Mouse (Mus musculus): ENCODE measurements around the gene Ugt2a3. TPM values are rescaled to one million over a fixed set of nuclear protein-coding genes. Genes with fewer than 3 reads are reported as not detected.
"Not testable (repeated sequence)": the region's sequence is repeated elsewhere in the genome, so short reads cannot be mapped to it uniquely, and the experiment has no call there.

Gene Ugt2a3
- polyA plus RNA-seq, 1 experiment from 2014 or later = not detected

- ATAC-seq (ENCODE audit: low FRiP score) (no peak), DNase-seq (ENCODE audit: low spot score, missing footprints) (no peak)
- no peaks in the 10 kb centered on the region for H3K36me3 ChIP-seq (ENCODE audit: control insufficient read depth, insufficient read depth, low read length)
- no peak overlapping the region for H3K4me2 ChIP-seq
- WGBS = 88% methylated on average over 5 of the region's 5 CpGs
- no peaks in the 10 kb centered on the region for H3K27me3 ChIP-seq (ENCODE audit: control insufficient read depth, insufficient read depth, low read length)
- H3K4me3 ChIP-seq (ENCODE audit: low read depth, low read length) = no peak overlapping the region
- H3K4me1 ChIP-seq (ENCODE audit: control insufficient read depth, insufficient read depth, low read length) = no peaks in the 10 kb centered on the region
- H3K9ac ChIP-seq (ENCODE audit: low read length) = no peak overlapping the region
- no peaks in the 10 kb centered on the region for H3K9me3 ChIP-seq (ENCODE audit: control insufficient read depth, low read length)
- H3K27ac ChIP-seq (ENCODE audit: low read depth, low read length) = no peak overlapping the region
Measured at GRCm38 (mm10) chr5:87340461-87340860, 3.5 kb upstream of the Ugt2a3 start.

- H3K4me3 ChIP-seq (ENCODE audit: low read depth, low read length) = no peak overlapping the region
- H3K4me1 ChIP-seq (ENCODE audit: control insufficient read depth, insufficient read depth, low read length) = no peaks in the 10 kb centered on the region
- H3K27me3 ChIP-seq (ENCODE audit: control insufficient read depth, insufficient read depth, low read length) = no peaks in the 10 kb centered on the region
- H3K9me3 ChIP-seq (ENCODE audit: control insufficient read depth, low read length) = no peaks in the 10 kb centered on the region
- ATAC-seq (ENCODE audit: low FRiP score) (no peak), DNase-seq (ENCODE audit: low spot score, missing footprints) (no peak)
- no peaks in the 10 kb centered on the region for H3K36me3 ChIP-seq (ENCODE audit: control insufficient read depth, insufficient read depth, low read length)
- 78% methylated on average over 1 of the region's 1 CpGs for WGBS
- H3K27ac ChIP-seq (ENCODE audit: low read depth, low read length) = no peak overlapping the region
- no peak overlapping the region for H3K4me2 ChIP-seq
- no peak overlapping the region for H3K9ac ChIP-seq (ENCODE audit: low read length)
Measured at GRCm38 (mm10) chr5:87335199-87335598, 1.8 kb downstream of the Ugt2a3 start.

- Histone ChIP-seq H3K27ac (ENCODE audit: low read depth, low read length) (no peak overlapping the region), H3K4me3 (ENCODE audit: low read depth, low read length) (no peak overlapping the region), H3K4me1 (ENCODE audit: control insufficient read depth, insufficient read depth, low read length) (no peaks in the 10 kb centered on the region), H3K9ac (ENCODE audit: low read length) (no peak overlapping the region), H3K9me3 (ENCODE audit: control insufficient read depth, low read length) (no peaks in the 10 kb centered on the region), H3K36me3 (ENCODE audit: control insufficient read depth, insufficient read depth, low read length) (no peaks in the 10 kb centered on the region), H3K4me2 (no peak overlapping the region), H3K27me3 (ENCODE audit: control insufficient read depth, insufficient read depth, low read length) (no peaks in the 10 kb centered on the region)
- DNase-seq (ENCODE audit: low spot score, missing footprints) (no peak), ATAC-seq (ENCODE audit: low FRiP score) (no peak)
- WGBS = 73% methylated on average over 3 of the region's 3 CpGs
Measured at GRCm38 (mm10) chr5:87333584-87333983, 3.4 kb downstream of the Ugt2a3 start.

GRCm38 (mm10) chr5:87311392-87311791 lies 25.6 kb downstream of the Ugt2a3 start:
- no peak for ATAC-seq (ENCODE audit: low FRiP score)
- 96% methylated on average over 12 of the region's 12 CpGs for WGBS
- H3K4me1 ChIP-seq (ENCODE audit: control insufficient read depth, insufficient read depth, low read length) = no peaks in the 10 kb centered on the region

GRCm38 (mm10) chr5:87286180-87286579 lies 50.8 kb downstream of the Ugt2a3 start:
- not testable (repeated sequence) for H3K27me3 ChIP-seq (ENCODE audit: control insufficient read depth, insufficient read depth, low read length); H3K27ac ChIP-seq (ENCODE audit: low read depth, low read length); H3K9me3 ChIP-seq (ENCODE audit: control insufficient read depth, low read length); ATAC-seq (ENCODE audit: low FRiP score); H3K4me2 ChIP-seq; H3K4me1 ChIP-seq (ENCODE audit: control insufficient read depth, insufficient read depth, low read length); H3K9ac ChIP-seq (ENCODE audit: low read length); H3K36me3 ChIP-seq (ENCODE audit: control insufficient read depth, insufficient read depth, low read length); H3K4me3 ChIP-seq (ENCODE audit: low read depth, low read length)
- WGBS = 82% methylated on average over 4 of the region's 4 CpGs
- DNase-seq (ENCODE audit: low spot score, missing footprints) = peak; percentile 45

More at GRCm38 (mm10) chr5:87311392-87311791, 25.6 kb downstream of the Ugt2a3 start:
- no peak for DNase-seq (ENCODE audit: low spot score, missing footprints)
- H3K36me3 ChIP-seq (ENCODE audit: control insufficient read depth, insufficient read depth, low read length) = no peaks in the 10 kb centered on the region
- no peak overlapping the region for H3K27ac ChIP-seq (ENCODE audit: low read depth, low read length)
- H3K9me3 ChIP-seq (ENCODE audit: control insufficient read depth, low read length) = no peaks in the 10 kb centered on the region
- H3K4me2 ChIP-seq = no peak overlapping the region
- H3K4me3 ChIP-seq (ENCODE audit: low read depth, low read length) = no peak overlapping the region
- H3K27me3 ChIP-seq (ENCODE audit: control insufficient read depth, insufficient read depth, low read length) = no peaks in the 10 kb centered on the region
- no peak overlapping the region for H3K9ac ChIP-seq (ENCODE audit: low read length)

- not testable (repeated sequence) for H3K4me2 ChIP-seq; DNase-seq (ENCODE audit: low spot score, missing footprints); H3K4me1 ChIP-seq (ENCODE audit: control insufficient read depth, insufficient read depth, low read length); ATAC-seq (ENCODE audit: low FRiP score); H3K27ac ChIP-seq (ENCODE audit: low read depth, low read length); H3K36me3 ChIP-seq (ENCODE audit: control insufficient read depth, insufficient read depth, low read length); H3K4me3 ChIP-seq (ENCODE audit: low read depth, low read length); H3K27me3 ChIP-seq (ENCODE audit: control insufficient read depth, insufficient read depth, low read length); H3K9me3 ChIP-seq (ENCODE audit: control insufficient read depth, low read length); H3K9ac ChIP-seq (ENCODE audit: low read length)
- WGBS = 87% methylated on average over 4 of the region's 4 CpGs
Measured at GRCm38 (mm10) chr5:87275986-87276385, 61.0 kb downstream of the Ugt2a3 start.

- H3K27ac ChIP-seq (ENCODE audit: low read depth, low read length) = no peak overlapping the region
- 90% methylated on average over 6 of the region's 6 CpGs for WGBS
- no peaks in the 10 kb centered on the region for H3K36me3 ChIP-seq (ENCODE audit: control insufficient read depth, insufficient read depth, low read length)
- DNase-seq (ENCODE audit: low spot score, missing footprints) (peak; percentile 17), ATAC-seq (ENCODE audit: low FRiP score) (no peak)
- no peaks in the 10 kb centered on the region for H3K27me3 ChIP-seq (ENCODE audit: control insufficient read depth, insufficient read depth, low read length)
- H3K4me1 ChIP-seq (ENCODE audit: control insufficient read depth, insufficient read depth, low read length) = no peaks in the 10 kb centered on the region
- H3K4me2 ChIP-seq = no peak overlapping the region
- no peak overlapping the region for H3K9ac ChIP-seq (ENCODE audit: low read length)
- H3K9me3 ChIP-seq (ENCODE audit: control insufficient read depth, low read length) = no peaks in the 10 kb centered on the region; the same call in 1 of the 2 replicates
- no peak overlapping the region for H3K4me3 ChIP-seq (ENCODE audit: low read depth, low read length)
Measured at GRCm38 (mm10) chr5:87275581-87275980, 61.4 kb downstream of the Ugt2a3 start.

Other genes starting within 250 kb of the Ugt2a3 start
- not detected in 2 replicates for gene Ugt2b36, start 244.6 kb downstream of the Ugt2a3 start, polyA plus RNA-seq (2014; fragmentation: Nextera tagmentation; extraction: Ambion mirVana)
- gene Ugt2b5, start 196.9 kb downstream of the Ugt2a3 start, polyA plus RNA-seq (2014; fragmentation: Nextera tagmentation; extraction: Ambion mirVana) = not detected in 2 replicates
- gene Ugt2b37, start 82.4 kb downstream of the Ugt2a3 start, polyA plus RNA-seq (2014; fragmentation: Nextera tagmentation; extraction: Ambion mirVana) = not detected in 2 replicates
- not detected in 2 replicates for gene Ugt2b38, start 87.0 kb upstream of the Ugt2a3 start, polyA plus RNA-seq (2014; fragmentation: Nextera tagmentation; extraction: Ambion mirVana)
- gene Ugt2a2, start 145.1 kb upstream of the Ugt2a3 start, polyA plus RNA-seq (2014; fragmentation: Nextera tagmentation; extraction: Ambion mirVana) = not detected in 2 replicates
- gene Gm43638, start 149.6 kb upstream of the Ugt2a3 start, polyA plus RNA-seq (2014; fragmentation: Nextera tagmentation; extraction: Ambion mirVana) = not detected in 2 replicates
- not detected in 2 replicates for gene Ugt2a1, start 153.7 kb upstream of the Ugt2a3 start, polyA plus RNA-seq (2014; fragmentation: Nextera tagmentation; extraction: Ambion mirVana)
- gene Sult1b1, start 201.0 kb upstream of the Ugt2a3 start, polyA plus RNA-seq (2014; fragmentation: Nextera tagmentation; extraction: Ambion mirVana) = not detected in 2 replicates
- not detected in 2 replicates for gene Sult1d1, start 231.8 kb upstream of the Ugt2a3 start, polyA plus RNA-seq (2014; fragmentation: Nextera tagmentation; extraction: Ambion mirVana)